Mouse (Mus musculus) heart, postnatal 4 days (tissue): ENCODE data around the gene Msrb3. TPM values are rescaled to one million over a fixed set of nuclear protein-coding genes. Genes with fewer than 3 reads are reported as not detected.
"Not testable (repeated sequence)": the region's sequence is repeated elsewhere in the genome, so short reads cannot be mapped to it uniquely, and the experiment has no call there.

ENCODE experiments used
- DNase-seq: peaks from one replicate; pipeline ENCODE4 v3.0.0; 2021
- total RNA-seq, 2 experiments: library from RNA; stranded (reverse); gene quantifications; 2 replicates each; pipeline ENCODE4 v1.2.3; 2021

Gene Msrb3
- total RNA-seq, 2 experiments from 2014 or later: 154 to 177 TPM

GRCm38 (mm10) chr10:120808167-120808566 is 90.7 kb downstream of the Msrb3 start:
- no peak for DNase-seq

GRCm38 (mm10) chr10:120801127-120801526 is 97.8 kb downstream of the Msrb3 start:
- no peak for DNase-seq

- no peak for DNase-seq
These were observed 99.4 kb downstream of the Msrb3 start for GRCm38 (mm10) chr10:120799479-120799878.

- no peak for DNase-seq
These were observed 102.2 kb downstream of the Msrb3 start for GRCm38 (mm10) chr10:120796749-120797148.

GRCm38 (mm10) chr10:120794391-120794817 is 104.5 kb downstream of the Msrb3 start:
- no peak for DNase-seq

GRCm38 (mm10) chr10:120792191-120792765 is 106.6 kb downstream of the Msrb3 start:
- no peak for DNase-seq

GRCm38 (mm10) chr10:120791438-120791837 is 107.5 kb downstream of the Msrb3 start:
- no peak for DNase-seq

GRCm38 (mm10) chr10:120787202-120787601 is 111.7 kb downstream of the Msrb3 start:
- no peak for DNase-seq

DNA sequence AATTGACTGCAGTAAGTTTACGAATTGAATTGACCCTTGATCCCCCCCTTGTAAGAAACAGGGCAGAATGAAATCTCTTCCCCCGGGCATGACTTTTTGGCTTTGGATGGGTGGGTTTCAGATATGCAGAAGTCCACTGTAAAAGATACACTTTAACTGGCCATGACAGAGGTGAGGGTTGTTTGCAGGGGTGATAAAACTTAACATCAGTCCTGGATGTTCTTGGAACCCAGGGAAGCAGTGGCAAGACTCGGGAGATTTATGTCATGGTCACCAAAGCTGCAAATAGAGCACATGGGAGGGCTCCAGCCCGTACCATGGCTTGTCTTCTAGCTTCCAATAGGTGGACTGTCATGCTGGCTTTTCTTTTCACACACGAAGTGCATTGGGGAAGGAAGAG is 114.4 kb downstream of the Msrb3 start:
- DNase-seq: no peak

DNA sequence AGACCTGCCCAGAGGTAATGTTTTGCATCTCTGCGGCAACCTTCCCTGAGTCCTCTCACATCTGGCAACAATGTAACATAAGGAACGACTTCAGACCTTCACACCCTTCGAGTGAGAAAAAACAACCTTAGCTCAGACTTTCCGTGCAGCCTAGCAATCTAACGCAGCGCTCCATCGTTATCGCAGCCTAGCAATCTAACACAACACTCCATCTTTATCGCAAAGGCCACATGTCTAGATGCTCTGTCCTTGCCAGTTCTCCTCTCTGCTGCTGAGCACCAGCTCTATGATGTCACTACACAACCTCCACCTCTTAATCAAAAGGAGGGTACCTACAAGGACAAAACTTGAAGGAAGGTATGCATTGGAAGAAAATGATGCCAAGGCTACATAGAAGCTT is 115.5 kb downstream of the Msrb3 start:
- DNase-seq: no peak

DNA sequence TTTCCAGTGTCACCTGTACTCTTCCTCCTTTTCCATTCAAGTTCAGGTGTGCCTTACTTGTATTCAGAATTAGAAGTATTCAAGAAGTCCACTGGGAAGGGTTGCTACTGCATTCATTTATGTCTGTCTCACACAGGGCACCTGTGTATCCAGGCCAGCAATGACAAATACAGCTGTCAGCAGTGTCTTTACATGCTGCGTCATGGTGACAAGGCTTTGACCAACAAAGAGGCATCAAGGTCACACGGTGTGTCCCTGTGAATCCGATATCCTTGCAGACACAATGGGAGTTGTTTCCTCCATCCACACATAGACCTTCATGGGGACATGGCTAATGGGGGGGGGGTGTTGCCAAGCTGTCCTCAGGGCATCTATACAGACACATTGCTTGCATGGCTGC is 121.4 kb downstream of the Msrb3 start:
- DNase-seq: no peak

DNA sequence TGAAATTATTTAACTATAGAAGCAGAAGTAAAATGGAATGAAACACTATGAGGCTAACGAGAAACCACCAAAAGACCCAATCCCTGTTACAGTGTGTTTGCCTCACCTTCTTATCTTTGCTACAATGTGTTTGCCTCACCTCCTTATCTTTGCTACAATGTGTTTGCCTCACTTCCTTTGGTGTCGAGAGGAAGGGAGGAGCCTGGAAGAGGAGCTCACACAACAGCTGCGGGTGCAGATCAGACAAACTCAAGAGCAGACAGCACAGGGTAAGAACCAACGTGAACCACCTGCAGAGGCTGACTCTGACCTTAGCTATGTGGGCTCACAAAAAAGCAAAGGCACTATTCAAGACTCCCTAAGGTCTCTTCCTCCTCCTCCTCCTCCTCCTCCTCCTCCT is 123.5 kb downstream of the Msrb3 start:
- DNase-seq: no peak

- no peak for DNase-seq
These were observed 131.5 kb downstream of the Msrb3 start for GRCm38 (mm10) chr10:120767418-120767817.

GRCm38 (mm10) chr10:120765398-120765797 is 133.5 kb downstream of the Msrb3 start:
- no peak for DNase-seq

- DNase-seq: peak; percentile 64
These were observed 135.0 kb downstream of the Msrb3 start for GRCm38 (mm10) chr10:120763656-120764466.

GRCm38 (mm10) chr10:120762958-120763357 is 135.9 kb downstream of the Msrb3 start:
- DNase-seq: no peak

DNA sequence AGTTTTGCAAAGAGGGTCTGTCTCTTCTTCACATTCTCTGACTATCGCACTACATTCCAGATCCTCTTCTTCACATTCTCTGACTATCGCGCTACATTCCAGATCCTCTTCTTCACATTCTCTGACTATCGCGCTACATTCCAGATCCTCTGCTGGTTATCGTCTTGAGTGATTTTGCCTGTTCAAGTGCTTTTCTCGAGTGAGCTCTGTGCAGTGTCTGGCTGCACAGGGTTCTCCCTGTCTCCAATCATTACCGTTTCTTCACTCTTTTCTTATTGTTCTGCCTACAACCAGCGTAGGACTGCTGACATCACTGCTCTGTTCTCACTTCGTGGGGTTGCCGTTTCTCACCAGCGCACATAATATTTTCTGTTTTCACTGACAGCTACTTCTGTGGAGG is 138.2 kb downstream of the Msrb3 start:
- DNase-seq: no peak

DNA sequence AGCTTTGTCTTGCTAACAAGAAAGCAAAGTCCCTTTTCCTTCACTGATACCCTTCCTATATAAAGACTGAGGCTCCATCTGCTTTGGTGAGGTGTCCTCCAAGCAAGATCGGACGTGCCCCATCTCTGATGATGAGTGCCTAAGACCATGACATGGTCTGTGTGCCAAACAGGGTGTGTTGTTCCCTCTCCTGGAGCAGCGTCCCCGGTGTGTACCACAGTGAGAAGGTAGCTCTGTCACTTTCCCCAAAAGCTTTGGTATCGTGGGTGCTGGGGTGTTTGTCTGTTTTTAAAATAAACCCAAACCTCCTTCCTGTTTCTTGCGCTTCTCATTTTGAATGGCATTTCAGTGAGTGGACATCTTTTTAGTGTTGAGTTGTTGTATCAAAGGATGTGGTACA is 139.0 kb downstream of the Msrb3 start:
- DNase-seq: no peak

- DNase-seq: no peak
These were observed 146.4 kb downstream of the Msrb3 start for GRCm38 (mm10) chr10:120752454-120752853.

DNA sequence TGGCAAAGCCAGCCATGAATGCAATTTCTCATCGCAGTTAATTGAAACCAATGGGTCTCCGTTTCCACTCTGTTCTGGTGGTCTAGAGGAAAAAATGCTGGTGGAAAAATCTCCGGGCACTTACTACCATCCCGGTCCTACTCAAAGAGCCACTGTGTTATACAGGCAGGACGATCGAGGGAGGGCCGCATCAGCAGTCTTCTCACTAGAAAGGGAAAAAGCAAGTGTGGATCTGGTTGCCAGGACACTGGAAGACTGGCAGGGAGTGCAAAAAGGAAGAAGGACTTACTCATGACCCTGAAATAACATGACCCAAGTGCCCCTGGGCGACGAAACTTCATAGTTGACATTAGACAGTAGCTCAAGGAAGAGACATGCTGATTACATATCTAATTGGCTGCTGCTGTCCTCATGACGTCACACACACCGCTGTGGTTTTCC is 147.1 kb downstream of the Msrb3 start:
- DNase-seq: peak; percentile 71

GRCm38 (mm10) chr10:120751295-120751722 is 147.6 kb downstream of the Msrb3 start:
- DNase-seq: peak; percentile 88

GRCm38 (mm10) chr10:120749556-120749955 is 149.3 kb downstream of the Msrb3 start:
- DNase-seq: not testable (repeated sequence)

GRCm38 (mm10) chr10:120748156-120748555 is 150.7 kb downstream of the Msrb3 start:
- DNase-seq: no peak
